Mouse (Mus musculus) lung, postnatal 0 days (tissue): ENCODE data around the gene Rin1.

Experiments used
- CTCF ChIP-seq: IDR thresholded peaks from 2 replicates; pipeline ENCODE4 v1.5.1; 2016; ENCODE audit warnings: antibody characterized with exemption, mild to moderate bottlenecking
- EP300 ChIP-seq: IDR thresholded peaks from 2 replicates; pipeline ENCODE4 v1.6.1; 2016; ENCODE audit warnings: antibody characterized with exemption, mild to moderate bottlenecking, control low read depth

DNA sequence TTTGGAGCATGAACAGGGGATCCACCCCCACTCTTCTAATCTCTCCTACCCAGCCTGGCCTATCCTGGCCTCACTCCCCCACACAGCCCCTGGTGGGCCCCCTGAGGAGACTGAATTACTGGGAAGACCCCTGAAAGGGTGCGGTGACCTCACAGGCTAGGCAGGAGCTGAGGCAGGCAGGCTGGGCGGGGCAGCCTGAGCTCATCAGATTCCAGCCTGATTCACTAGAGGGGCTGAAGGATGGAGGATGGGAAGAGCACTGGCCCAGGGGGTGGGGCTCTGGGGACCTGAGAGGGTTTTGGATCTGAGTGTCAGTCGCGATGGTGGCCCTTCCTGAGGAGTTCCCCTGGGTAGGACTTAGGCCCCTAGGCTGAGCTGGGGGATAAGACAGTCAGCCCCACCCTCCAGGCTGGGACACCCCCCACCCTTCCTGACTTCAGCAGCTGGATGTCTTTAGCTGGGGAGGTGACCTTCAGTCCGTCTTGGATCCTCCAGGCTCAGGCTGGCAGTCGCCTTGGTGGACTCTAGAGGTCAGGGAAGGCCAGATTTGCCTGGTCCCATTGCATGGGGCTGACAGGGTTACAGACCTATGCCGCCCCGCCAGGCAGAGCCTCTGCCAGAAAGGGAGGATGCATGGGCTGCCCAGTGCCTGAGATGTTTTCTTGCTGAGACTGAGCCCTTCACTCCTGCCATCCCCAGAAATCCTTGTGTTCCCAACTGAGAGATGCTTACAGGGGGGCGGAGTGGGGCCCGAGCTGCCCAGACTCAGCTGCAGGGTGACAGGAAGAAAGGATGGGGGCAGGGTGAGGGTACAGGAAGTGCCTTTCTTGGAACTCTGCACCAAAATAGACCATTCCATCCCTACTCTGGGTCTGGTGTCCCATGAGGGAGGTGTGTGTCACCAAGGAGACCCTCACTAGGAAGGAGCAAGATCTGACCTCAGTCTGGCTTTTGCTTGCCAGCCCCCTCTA lies 8.8 kb downstream of the Rin1 start:
- no peak for TF ChIP-seq EP300
- TF ChIP-seq CTCF, result no peak
